28 mouse cellular contexts compared by ENCODE assay signal in the genomic region with DNA sequence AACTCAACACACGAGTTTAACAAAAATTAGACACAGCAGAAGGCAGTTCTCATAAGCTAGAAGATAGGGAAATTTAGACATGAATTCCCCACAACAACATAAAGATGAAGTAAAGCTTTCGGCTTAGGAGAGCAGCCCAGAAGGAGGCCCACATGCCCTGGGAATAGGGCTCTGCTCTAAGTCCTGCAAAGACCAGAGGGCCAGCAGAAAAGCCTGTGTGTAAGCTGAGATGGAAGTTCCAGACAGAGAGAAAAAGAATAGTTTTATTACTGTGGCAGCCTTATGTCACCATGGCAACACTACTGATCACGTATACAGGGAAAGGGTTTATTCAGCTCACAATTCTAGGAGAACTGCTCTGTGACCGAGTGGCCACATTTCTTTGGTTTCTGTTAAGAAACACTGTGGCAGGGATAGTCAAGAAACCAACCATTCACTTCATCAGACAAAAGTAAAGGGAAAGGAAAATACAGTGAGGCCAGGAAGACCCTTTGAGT.
DNase-seq lines count a peak whose midpoint lies in the region; ATAC-seq lines count a peak whose summit lies in the region.
"Had no signal": no experiment of that assay in that cellular context is flagged by ENCODE, and none has a peak within 500 bp of the region (broad histone marks: within the 10 kb centered on the region; RNA-seq: fewer than 3 reads in every experiment).

No protein-coding gene starts in this region.

- DNase-seq in embryonic facial prominence, embryonic 11.5 days (ENCODE audit: low spot score): peak; percentile 12
- DNase-seq in embryonic facial prominence, embryonic 10.5 days (ENCODE audit: low spot score): no peak
- DNase-seq in hindbrain, embryonic 10.5 days (ENCODE audit: low spot score): no peak
- DNase-seq in midbrain, embryonic 14.5 days: peak; percentile 56
- DNase-seq in embryonic facial prominence, embryonic 14.5 days (ENCODE audit: low spot score): peak; percentile 23
- DNase-seq in lung, adult 18-20 months: no peak
- DNase-seq: adrenal gland, adult 2 months; adrenal gland, postnatal 36 days; cerebellum, adult 8-10 months; cerebellum, postnatal 25 days; gastrocnemius, postnatal 10 days; heart, postnatal 10 days; kidney, adult 8-10 months; kidney, postnatal 4 days; layer of hippocampus, adult 9-11 months; lung, postnatal 36 days; retina, postnatal 1 day; right cerebral cortex, postnatal 14 days had no signal

- no peak overlapping the region for H3K9ac ChIP-seq in embryonic facial prominence, embryonic 11.5 days (replicated peaks; ENCODE audit: low read length)
- H3K9ac ChIP-seq in hindbrain, embryonic 15.5 days: no peak overlapping the region
- H3K9ac ChIP-seq in midbrain, embryonic 14.5 days (replicated peaks; ENCODE audit: low read length): no peak overlapping the region
- no peak overlapping the region; the same call in 1 of the 2 replicates for H3K9ac ChIP-seq in midbrain, embryonic 13.5 days (replicated peaks)
- H3K9ac ChIP-seq in embryonic facial prominence, embryonic 14.5 days (ENCODE audit: low read depth, low read length): no peak overlapping the region
- H3K9ac ChIP-seq: embryonic facial prominence, embryonic 12.5 days; heart, embryonic 13.5 days; stomach, embryonic 15.5 days had no signal

- no peak overlapping the region for H3K27ac ChIP-seq in embryonic facial prominence, embryonic 11.5 days (replicated peaks; ENCODE audit: low read depth, low read length)
- no peak overlapping the region for H3K27ac ChIP-seq in embryonic facial prominence, embryonic 10.5 days (replicated peaks)
- H3K27ac ChIP-seq in hindbrain, embryonic 15.5 days (replicated peaks): no peak overlapping the region
- H3K27ac ChIP-seq in hindbrain, embryonic 10.5 days: no peak overlapping the region
- no peak overlapping the region for H3K27ac ChIP-seq in midbrain, embryonic 14.5 days (replicated peaks; ENCODE audit: low read depth, low read length)
- no peak overlapping the region for H3K27ac ChIP-seq in midbrain, embryonic 13.5 days
- H3K27ac ChIP-seq in embryonic facial prominence, embryonic 14.5 days (replicated peaks; ENCODE audit: low read depth, low read length): no peak overlapping the region
- H3K27ac ChIP-seq: embryonic facial prominence, embryonic 12.5 days; heart, embryonic 13.5 days; kidney, postnatal 0 days; stomach, embryonic 15.5 days had no signal

- 75% methylated on average over 4 of the region's 4 CpGs for WGBS in embryonic facial prominence, embryonic 11.5 days
- 84% methylated on average over 4 of the region's 4 CpGs for WGBS in embryonic facial prominence, embryonic 10.5 days
- 50% methylated on average over 4 of the region's 4 CpGs for WGBS in hindbrain, embryonic 15.5 days
- WGBS in hindbrain, embryonic 10.5 days: 70% methylated on average over 4 of the region's 4 CpGs
- WGBS in midbrain, embryonic 14.5 days: 42% methylated on average over 4 of the region's 4 CpGs
- WGBS in midbrain, embryonic 13.5 days: 45% methylated on average over 4 of the region's 4 CpGs
- 61% methylated on average over 4 of the region's 4 CpGs for WGBS in embryonic facial prominence, embryonic 14.5 days

- H3K9me3 ChIP-seq in embryonic facial prominence, embryonic 11.5 days (replicated peaks; ENCODE audit: control insufficient read depth, low read length): no peaks in the 10 kb centered on the region
- no peaks in the 10 kb centered on the region for H3K9me3 ChIP-seq in embryonic facial prominence, embryonic 10.5 days
- H3K9me3 ChIP-seq in hindbrain, embryonic 15.5 days: no peaks in the 10 kb centered on the region
- no peaks in the 10 kb centered on the region for H3K9me3 ChIP-seq in hindbrain, embryonic 10.5 days
- no peaks in the 10 kb centered on the region for H3K9me3 ChIP-seq in midbrain, embryonic 14.5 days (ENCODE audit: control insufficient read depth, low read length)
- no peaks in the 10 kb centered on the region for H3K9me3 ChIP-seq in midbrain, embryonic 13.5 days
- no peaks in the 10 kb centered on the region for H3K9me3 ChIP-seq in embryonic facial prominence, embryonic 14.5 days (ENCODE audit: control insufficient read depth, low read length)
- H3K9me3 ChIP-seq: embryonic facial prominence, embryonic 12.5 days; heart, embryonic 13.5 days; stomach, embryonic 15.5 days had no signal

- no peaks in the 10 kb centered on the region for H3K36me3 ChIP-seq in embryonic facial prominence, embryonic 11.5 days (replicated peaks; ENCODE audit: control insufficient read depth, insufficient read depth, low read depth, low read length)
- no peaks in the 10 kb centered on the region for H3K36me3 ChIP-seq in embryonic facial prominence, embryonic 10.5 days (replicated peaks)
- H3K36me3 ChIP-seq in hindbrain, embryonic 15.5 days: no peaks in the 10 kb centered on the region
- H3K36me3 ChIP-seq in hindbrain, embryonic 10.5 days: no peaks in the 10 kb centered on the region
- H3K36me3 ChIP-seq in midbrain, embryonic 14.5 days (ENCODE audit: control insufficient read depth, insufficient read depth, low read length): no peaks in the 10 kb centered on the region
- no peaks in the 10 kb centered on the region for H3K36me3 ChIP-seq in midbrain, embryonic 13.5 days
- no peaks in the 10 kb centered on the region for H3K36me3 ChIP-seq in embryonic facial prominence, embryonic 14.5 days (ENCODE audit: control insufficient read depth, insufficient read depth, low read length)
- H3K36me3 ChIP-seq: embryonic facial prominence, embryonic 12.5 days; heart, embryonic 13.5 days; stomach, embryonic 15.5 days had no signal

- H3K4me1 ChIP-seq in embryonic facial prominence, embryonic 11.5 days (ENCODE audit: control insufficient read depth, insufficient read depth, low read length): no peaks in the 10 kb centered on the region
- H3K4me1 ChIP-seq in embryonic facial prominence, embryonic 10.5 days: no peaks in the 10 kb centered on the region; the same call in 1 of the 2 replicates
- H3K4me1 ChIP-seq in hindbrain, embryonic 15.5 days (replicated peaks): peaks cover 13% of the 10 kb centered on the region; the same call in 1 of the 2 replicates
- H3K4me1 ChIP-seq in hindbrain, embryonic 10.5 days (replicated peaks): peaks cover 6% of the 10 kb centered on the region; the same call in 1 of the 2 replicates
- H3K4me1 ChIP-seq in midbrain, embryonic 14.5 days (ENCODE audit: control insufficient read depth, insufficient read depth, low read length): no peaks in the 10 kb centered on the region
- peaks cover 5% of the 10 kb centered on the region; the same call in 1 of the 2 replicates for H3K4me1 ChIP-seq in midbrain, embryonic 13.5 days (replicated peaks)
- no peaks in the 10 kb centered on the region for H3K4me1 ChIP-seq in embryonic facial prominence, embryonic 14.5 days (ENCODE audit: control insufficient read depth, insufficient read depth, low read length)
- H3K4me1 ChIP-seq: embryonic facial prominence, embryonic 12.5 days; heart, embryonic 13.5 days; stomach, embryonic 15.5 days had no signal

- no peak overlapping the region for H3K4me2 ChIP-seq in embryonic facial prominence, embryonic 11.5 days (ENCODE audit: low read depth, low read length)
- H3K4me2 ChIP-seq in hindbrain, embryonic 15.5 days: no peak overlapping the region
- H3K4me2 ChIP-seq in midbrain, embryonic 14.5 days (ENCODE audit: low read length): no peak overlapping the region
- H3K4me2 ChIP-seq in midbrain, embryonic 13.5 days (replicated peaks): no peak overlapping the region
- H3K4me2 ChIP-seq in embryonic facial prominence, embryonic 14.5 days (ENCODE audit: low read depth, low read length): no peak overlapping the region
- H3K4me2 ChIP-seq: embryonic facial prominence, embryonic 12.5 days; heart, embryonic 13.5 days; liver, embryonic 11.5 days; stomach, embryonic 15.5 days had no signal

- H3K27me3 ChIP-seq in embryonic facial prominence, embryonic 11.5 days (ENCODE audit: control insufficient read depth, insufficient read depth, low read length): no peaks in the 10 kb centered on the region
- no peaks in the 10 kb centered on the region for H3K27me3 ChIP-seq in embryonic facial prominence, embryonic 10.5 days (replicated peaks; ENCODE audit: low read depth, poor library complexity, severe bottlenecking)
- no peaks in the 10 kb centered on the region for H3K27me3 ChIP-seq in hindbrain, embryonic 15.5 days
- H3K27me3 ChIP-seq in hindbrain, embryonic 10.5 days (ENCODE audit: insufficient read depth, poor library complexity, severe bottlenecking): no peaks in the 10 kb centered on the region
- H3K27me3 ChIP-seq in midbrain, embryonic 14.5 days (ENCODE audit: control insufficient read depth, insufficient read depth, low read length): no peaks in the 10 kb centered on the region
- H3K27me3 ChIP-seq in midbrain, embryonic 13.5 days: no peaks in the 10 kb centered on the region
- no peaks in the 10 kb centered on the region for H3K27me3 ChIP-seq in embryonic facial prominence, embryonic 14.5 days (replicated peaks; ENCODE audit: control insufficient read depth, insufficient read depth, low read length)
- H3K27me3 ChIP-seq: embryonic facial prominence, embryonic 12.5 days; heart, embryonic 13.5 days; stomach, embryonic 15.5 days had no signal

- no peak for ATAC-seq in embryonic facial prominence, embryonic 11.5 days (replicated peaks; ENCODE audit: insufficient number of reproducible peaks, low FRiP score, low TSS enrichment, low read depth)
- peak; percentile 68; the same call in 1 of the 2 replicates for ATAC-seq in hindbrain, embryonic 15.5 days (ENCODE audit: low FRiP score, low read depth)
- ATAC-seq in midbrain, embryonic 14.5 days (ENCODE audit: low FRiP score, low TSS enrichment): no peak
- ATAC-seq in midbrain, embryonic 13.5 days: no peak
- ATAC-seq in embryonic facial prominence, embryonic 14.5 days (ENCODE audit: low read depth): peak; percentile 65
- ATAC-seq: activated CD4-positive, CD25-positive, alpha-beta regulatory T cell, adult 4 months; forebrain, embryonic 14.5 days; intestine, embryonic 16.5 days had no signal

- H3K4me3 ChIP-seq in embryonic facial prominence, embryonic 11.5 days (ENCODE audit: low read depth, low read length): no peak overlapping the region
- H3K4me3 ChIP-seq in embryonic facial prominence, embryonic 10.5 days: no peak overlapping the region
- no peak overlapping the region for H3K4me3 ChIP-seq in hindbrain, embryonic 15.5 days
- H3K4me3 ChIP-seq in hindbrain, embryonic 10.5 days: no peak overlapping the region
- no peak overlapping the region for H3K4me3 ChIP-seq in midbrain, embryonic 14.5 days (replicated peaks; ENCODE audit: low read depth, low read length)
- H3K4me3 ChIP-seq in midbrain, embryonic 13.5 days (replicated peaks): no peak overlapping the region
- no peak overlapping the region for H3K4me3 ChIP-seq in embryonic facial prominence, embryonic 14.5 days (ENCODE audit: low read depth, low read length)
- H3K4me3 ChIP-seq: embryonic facial prominence, embryonic 12.5 days; heart, embryonic 13.5 days; stomach, embryonic 15.5 days had no signal

Comparison
In these comparisons a context has a peak if more than half of its experiments do, and no peak if none do; other contexts are left out.
1. ATAC-seq: peak in hindbrain, embryonic 15.5 days (single experiment) and embryonic facial prominence, embryonic 14.5 days (single experiment); none in embryonic facial prominence, embryonic 11.5 days (single experiment), midbrain, embryonic 14.5 days (single experiment) and midbrain, embryonic 13.5 days (single experiment).
2. DNase-seq: peak in embryonic facial prominence, embryonic 11.5 days (single experiment), midbrain, embryonic 14.5 days (single experiment) and embryonic facial prominence, embryonic 14.5 days (single experiment); none in embryonic facial prominence, embryonic 10.5 days (single experiment), hindbrain, embryonic 10.5 days (single experiment) and lung, adult 18-20 months (0 of 2).